Mouse (Mus musculus) liver, embryonic 11.5 days (tissue): ENCODE data around the gene Cutal. TPM values are rescaled to one million over a fixed set of nuclear protein-coding genes. Genes with fewer than 3 reads are reported as not detected.

ENCODE experiments used
- ATAC-seq: fragments of 200-750 bp; cut with Nextera tagmentation; replicated peaks from 2 replicates; pipeline ENCODE4 v1.8.0; 2017; ENCODE audit warnings: moderate number of reproducible peaks, mild to moderate bottlenecking, moderate TSS enrichment, moderate library complexity; ENCODE audit not compliant: low FRiP score
- DNase-seq: peaks from one replicate; pipeline ENCODE4 v3.0.0-alpha.2; 2017; ENCODE audit warnings: low spot score
- H3K27ac ChIP-seq: fragments of 300-500 bp; sonication (generic); 2 replicates; pipeline ENCODE4 v1.5.1; 2014; ENCODE audit warnings: mild to moderate bottlenecking, low read depth, low read length, control low read depth
- H3K27me3 ChIP-seq: fragments of 300-500 bp; sonication (generic); replicated peaks from 2 replicates; pipeline ENCODE4 v1.6.1; 2014; ENCODE audit warnings: low read length, mixed read lengths; ENCODE audit not compliant: control insufficient read depth, insufficient read depth
- H3K36me3 ChIP-seq: fragments of 300-500 bp; sonication (generic); 2 replicates; pipeline ENCODE4 v1.6.1; 2014; ENCODE audit warnings: mild to moderate bottlenecking, low read length, moderate library complexity, mixed read lengths; ENCODE audit not compliant: control insufficient read depth, insufficient read depth
- H3K4me1 ChIP-seq: fragments of 300-500 bp; sonication (generic); replicated peaks from 2 replicates; pipeline ENCODE4 v1.6.1; 2014; ENCODE audit warnings: low read length, mixed read lengths; ENCODE audit not compliant: control insufficient read depth, insufficient read depth
- H3K4me2 ChIP-seq: fragments of 300-500 bp; sonication (generic); 2 replicates; pipeline ENCODE4 v1.6.1; 2014; ENCODE audit warnings: mild to moderate bottlenecking, control low read depth, moderate library complexity
- H3K4me3 ChIP-seq: fragments of 300-500 bp; sonication (generic); 2 replicates; pipeline ENCODE4 v1.5.1; 2014; ENCODE audit warnings: low read depth, low read length, control low read depth
- H3K9ac ChIP-seq: fragments of 300-500 bp; sonication (generic); 2 replicates; pipeline ENCODE4 v1.6.1; 2014; ENCODE audit warnings: low read depth, low read length, control low read depth
- H3K9me3 ChIP-seq: fragments of 300-500 bp; sonication (generic); 2 replicates; pipeline ENCODE4 v1.6.1; 2016; ENCODE audit warnings: low read length, inconsistent platforms, mixed read lengths; ENCODE audit not compliant: control insufficient read depth
- WGBS: fragments of 180-500 bp; shearing (Covaris S2); extraction: QIAGEN DNeasy Blood & Tissue Kit; methylation state at CpG from one replicate; pipeline ENCODE4 v1.1.7; 2014; 5-methylcytosine and 5-hydroxymethylcytosine counted together
- polyA plus RNA-seq: library from polyadenylated mRNA; unstranded; fragments of >200 nt; fragmentation: Nextera tagmentation; extraction: Ambion mirVana; gene quantifications from 2 replicates; pipeline ENCODE4 v1.2.1, GENCODE M21; 2014

Gene Cutal
- polyA plus RNA-seq, 1 experiment from 2014 or later = 2.5 TPM

- Histone ChIP-seq H3K4me1 (no peaks in the 10 kb centered on the region), H3K4me2 (no peak overlapping the region), H3K27ac (no peak overlapping the region), H3K36me3 (no peaks in the 10 kb centered on the region), H3K9me3 (no peaks in the 10 kb centered on the region), H3K4me3 (no peak overlapping the region), H3K27me3 (no peaks in the 10 kb centered on the region), H3K9ac (no peak overlapping the region)
- ATAC-seq (no peak), DNase-seq (no peak)
- 84% methylated on average over 17 of the region's 17 CpGs for WGBS
Measured at GRCm38 (mm10) chr2:34896821-34897460, 22.7 kb downstream of the Cutal start.

DNA sequence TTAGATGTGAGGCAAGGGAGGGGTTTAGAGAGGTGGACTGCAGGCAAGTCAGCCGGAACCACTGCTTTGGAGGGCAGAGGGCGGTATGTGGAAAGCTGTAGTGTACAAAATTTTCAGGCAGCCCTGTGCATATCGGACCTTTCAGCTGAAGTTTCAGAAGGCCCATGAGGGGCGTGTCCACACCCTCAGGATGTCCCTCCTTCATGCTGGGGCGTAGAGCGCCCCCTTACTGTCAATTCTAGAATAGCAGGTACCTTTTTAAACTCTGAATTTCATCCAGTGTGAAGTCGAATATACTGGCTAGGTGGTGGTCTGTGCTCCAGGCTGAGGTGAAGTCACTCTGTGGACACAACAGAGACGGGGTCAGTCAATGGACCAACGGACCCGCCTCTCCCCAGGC, 23.6 kb downstream of the Cutal start:
- no peaks in the 10 kb centered on the region for H3K36me3 ChIP-seq
- WGBS = 23% methylated on average over 10 of the region's 10 CpGs
- no peaks in the 10 kb centered on the region for H3K4me1 ChIP-seq
- H3K9ac ChIP-seq = no peak overlapping the region
- H3K27me3 ChIP-seq = no peaks in the 10 kb centered on the region
- ATAC-seq (peak; percentile 63), DNase-seq (no peak)
- no peak overlapping the region for H3K4me2 ChIP-seq
- H3K27ac ChIP-seq = no peak overlapping the region
- H3K9me3 ChIP-seq = no peaks in the 10 kb centered on the region
- H3K4me3 ChIP-seq = no peak overlapping the region

GRCm38 (mm10) chr2:34899682-34900081, 25.5 kb downstream of the Cutal start:
- Histone ChIP-seq H3K4me2 (no peak overlapping the region), H3K27me3 (no peaks in the 10 kb centered on the region), H3K36me3 (no peaks in the 10 kb centered on the region), H3K4me1 (peaks cover 9% of the 10 kb centered on the region), H3K9ac (no peak overlapping the region), H3K27ac (no peak overlapping the region), H3K9me3 (no peaks in the 10 kb centered on the region), H3K4me3 (no peak overlapping the region)
- no peak for DNase-seq
- no peak for ATAC-seq
- 86% methylated on average over 11 of the region's 11 CpGs for WGBS

GRCm38 (mm10) chr2:34900412-34900811, 26.2 kb downstream of the Cutal start:
- whole genome bisulfite sequencing = 77% methylated on average over 1 of the region's 1 CpGs
- Histone ChIP-seq H3K27me3 (no peaks in the 10 kb centered on the region), H3K36me3 (no peaks in the 10 kb centered on the region), H3K4me1 (peaks cover 12% of the 10 kb centered on the region), H3K4me2 (no peak overlapping the region), H3K27ac (no peak overlapping the region), H3K9ac (no peak overlapping the region), H3K9me3 (no peaks in the 10 kb centered on the region), H3K4me3 (no peak overlapping the region)
- no peak for ATAC-seq
- DNase-seq = no peak

DNA sequence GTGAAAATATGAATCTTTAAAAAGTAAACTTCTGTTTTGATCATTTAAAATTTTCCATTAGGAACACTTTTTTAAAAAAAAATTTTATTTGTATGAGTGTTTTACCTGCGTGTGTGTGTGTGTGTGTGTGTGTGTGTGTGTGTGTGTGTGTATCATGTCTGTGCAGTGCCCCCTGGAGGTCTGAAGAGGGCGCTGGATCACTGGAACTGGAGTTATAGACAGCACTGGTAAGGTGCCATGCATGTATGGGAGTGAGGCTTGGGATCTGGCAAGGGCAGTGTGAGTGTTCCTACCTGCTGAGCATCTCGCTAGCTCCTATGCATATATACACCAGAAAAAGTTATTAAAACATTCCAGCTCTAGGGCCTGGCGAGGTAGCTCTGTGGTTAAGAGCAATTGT, 27.5 kb downstream of the Cutal start:
- no peak overlapping the region for H3K9ac ChIP-seq
- no peak for ATAC-seq
- H3K4me2 ChIP-seq = no peak overlapping the region
- DNase-seq = no peak
- H3K27ac ChIP-seq = no peak overlapping the region
- no peaks in the 10 kb centered on the region for H3K9me3 ChIP-seq
- no peak overlapping the region for H3K4me3 ChIP-seq
- H3K4me1 ChIP-seq = peaks cover 21% of the 10 kb centered on the region
- H3K36me3 ChIP-seq = no peaks in the 10 kb centered on the region
- WGBS = 79% methylated on average over 4 of the region's 4 CpGs
- no peaks in the 10 kb centered on the region for H3K27me3 ChIP-seq

DNA sequence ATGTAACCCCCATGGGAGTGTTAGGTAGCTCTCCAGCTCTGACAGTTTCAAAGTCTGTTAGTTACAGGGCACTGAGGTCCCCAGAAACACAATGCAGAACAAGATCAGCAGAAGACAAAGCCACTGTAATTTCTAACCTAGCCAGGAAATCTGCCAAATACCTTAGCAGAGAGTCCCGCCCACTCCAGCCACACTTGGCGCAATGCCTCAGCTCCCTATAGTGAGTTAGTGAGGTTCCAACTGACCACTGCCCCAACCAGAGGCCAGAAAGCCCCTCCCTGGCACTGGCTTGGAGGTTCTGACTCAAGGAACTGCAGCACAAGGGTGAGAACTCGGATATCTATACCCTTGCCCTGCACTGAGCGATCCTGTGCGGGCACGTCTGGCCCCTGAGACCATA, 28.5 kb downstream of the Cutal start:
- H3K4me1 ChIP-seq = peaks cover 24% of the 10 kb centered on the region
- DNase-seq (no peak), ATAC-seq (no peak)
- H3K4me2 ChIP-seq = no peak overlapping the region
- no peaks in the 10 kb centered on the region for H3K9me3 ChIP-seq
- WGBS = 87% methylated on average over 6 of the region's 6 CpGs
- no peak overlapping the region for H3K9ac ChIP-seq
- H3K27me3 ChIP-seq = no peaks in the 10 kb centered on the region
- H3K36me3 ChIP-seq = no peaks in the 10 kb centered on the region
- H3K27ac ChIP-seq = no peak overlapping the region
- no peak overlapping the region for H3K4me3 ChIP-seq

- DNase-seq (no peak), ATAC-seq (no peak)
- WGBS = 84% methylated on average over 7 of the region's 7 CpGs
- H3K4me2 ChIP-seq = no peak overlapping the region
- H3K27ac ChIP-seq = no peak overlapping the region
- peaks cover 24% of the 10 kb centered on the region for H3K4me1 ChIP-seq
- no peak overlapping the region for H3K9ac ChIP-seq
- H3K4me3 ChIP-seq = no peak overlapping the region
- no peaks in the 10 kb centered on the region for H3K27me3 ChIP-seq
- H3K9me3 ChIP-seq = no peaks in the 10 kb centered on the region
- H3K36me3 ChIP-seq = no peaks in the 10 kb centered on the region
Measured at GRCm38 (mm10) chr2:34903191-34903590, 29.0 kb downstream of the Cutal start.

- no peak for ATAC-seq
- Histone ChIP-seq H3K4me2 (peak overlapping the region; percentile 81), H3K9ac (no peak overlapping the region; the same call in 1 of the 2 replicates)
Measured at GRCm38 (mm10) chr2:34903652-34904405, 29.6 kb downstream of the Cutal start.

More at GRCm38 (mm10) chr2:34903652-34904405, 29.6 kb downstream of the Cutal start:
- no peaks in the 10 kb centered on the region for H3K27me3 ChIP-seq
- no peak for DNase-seq
- H3K4me3 ChIP-seq = peak overlapping the region; percentile 39; the same call in 1 of the 2 replicates
- 69% methylated on average over 4 of the region's 4 CpGs for WGBS
- H3K36me3 ChIP-seq = no peaks in the 10 kb centered on the region
- H3K9me3 ChIP-seq = no peaks in the 10 kb centered on the region
- peaks cover 24% of the 10 kb centered on the region for H3K4me1 ChIP-seq
- peak overlapping the region; percentile 4 for H3K27ac ChIP-seq
